Mouse (Mus musculus): ENCODE data around the gene Gcsh. TPM values are rescaled to one million over a fixed set of nuclear protein-coding genes. Genes with fewer than 3 reads are reported as not detected.

Gcsh gene
- total and polyA plus RNA-seq, 3 experiments = 31.5 to 91.7 (median 66.4) TPM

DNA sequence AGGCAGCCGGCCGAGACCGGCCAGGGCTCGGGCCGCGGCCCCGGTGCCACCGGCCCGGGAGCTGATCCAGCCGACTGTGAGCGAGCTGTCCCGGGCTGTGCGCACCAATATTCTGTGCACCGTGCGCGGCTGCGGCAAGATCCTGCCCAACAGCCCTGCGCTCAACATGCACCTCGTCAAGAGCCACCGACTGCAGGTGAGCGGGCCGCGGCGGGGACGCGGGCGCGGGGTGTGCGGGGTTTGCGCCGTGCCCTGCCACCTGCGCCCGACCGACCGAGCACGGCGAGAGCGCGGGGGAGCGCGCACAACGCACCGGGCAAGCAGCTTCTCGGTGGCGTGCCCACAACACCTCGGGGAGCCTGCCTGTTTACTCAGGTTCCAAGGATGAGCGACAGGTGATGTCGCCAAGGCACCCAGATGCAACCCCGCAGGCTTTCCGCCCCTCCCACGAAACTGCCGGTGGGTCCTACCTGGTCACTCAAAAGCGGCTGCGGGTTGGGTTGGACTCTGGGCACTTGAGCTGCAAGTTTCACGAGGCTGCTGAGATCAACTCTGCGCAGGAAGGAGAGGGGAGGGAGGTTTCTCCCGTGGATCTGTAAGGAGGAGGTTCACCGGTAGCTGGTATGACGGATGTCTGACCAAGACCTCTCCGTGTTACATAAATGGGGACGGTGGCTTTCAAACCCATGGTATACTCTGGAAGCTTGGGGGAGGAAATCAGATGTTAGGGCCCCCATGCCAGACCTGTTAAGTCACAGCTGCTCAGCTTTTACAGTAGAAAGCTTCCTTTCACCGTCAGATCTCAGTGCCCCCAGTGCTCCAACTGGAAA is 49.6 kb downstream of the Gcsh start:
- peaks cover 11 to 36% of the 10 kb centered on the region in 2 experiments for H3K4me1 ChIP-seq (ENCODE audit: control insufficient read depth in 1 of 2, insufficient read depth in 2 of 2)
- H3K27ac ChIP-seq (ENCODE audit: insufficient read depth, low read depth) = peak overlapping the region; percentile 92

GRCm38 (mm10) chr8:116943161-116943554 is 50.2 kb downstream of the Gcsh start, which contains the start of gene Atmin:
Gene Atmin (plus strand): TSS chr8:116943393.
- peak within 1 kb of the TSS; percentile 69 to 98 (median 98) for H3K4me3 ChIP-seq (replicated peaks in 1 of 3; ENCODE audit: low read depth in 2 of 3, low read length in 2 of 3, poor library complexity in 1 of 3)
- peak within 1 kb of the TSS; percentile 98 for H3K4me2 ChIP-seq (ENCODE audit: insufficient read depth, low read depth, poor library complexity, severe bottlenecking)
- in situ Hi-C loops (cut with MboI; ENCODE audit: low pct_ligation_motif_present, low pct_unique_long_range_greater_than_20kb, low sequenced_read_pairs) = no loop called here
- dilution Hi-C loops (cut with MboI; ENCODE audit: extremely low pct_ligation_motif_present, extremely low pct_unique_long_range_greater_than_20kb, low sequenced_read_pairs) = no loop called here
- peaks cover 11 to 30% of the 10 kb centered on the region in 2 experiments for H3K4me1 ChIP-seq (ENCODE audit: control insufficient read depth in 1 of 2, insufficient read depth in 2 of 2)
- peaks cover 16 to 42% of the 10 kb centered on the region in 2 experiments for H3K36me3 ChIP-seq (replicated peaks in 1 of 2; ENCODE audit: control insufficient read depth in 1 of 2, insufficient read depth in 1 of 2, low read length in 1 of 2)
- peak; percentile 75 for DNase-seq (ENCODE audit: extremely low read depth)
- H3K79me2 ChIP-seq (replicated peaks; ENCODE audit: control insufficient read depth, extremely low read depth, insufficient read depth, poor library complexity, severe bottlenecking) = peaks cover 35% of the 10 kb centered on the region
- H3K9me3 ChIP-seq (replicated peaks; ENCODE audit: low read length) = no peaks in the 10 kb centered on the region
- peak within 1 kb of the TSS; percentile 92 for H3K27ac ChIP-seq (ENCODE audit: insufficient read depth, low read depth)
- H3K27me3 ChIP-seq (replicated peaks) = no peaks in the 10 kb centered on the region
- peak within 1 kb of the TSS; percentile 79 for H3K9ac ChIP-seq (ENCODE audit: insufficient read depth, low read depth)
- no peak for TF ChIP-seq ZKSCAN1 (IDR thresholded peaks at IDR 0.05; ENCODE audit: borderline replicate concordance, low read depth, low read length)
- TF ChIP-seq RAD21 (IDR thresholded peaks at IDR 0.05; ENCODE audit: low read depth, low read length) = peak; percentile 42
- peak; percentile 27; the same call in 1 of the 2 replicates for TF ChIP-seq MEF2A (IDR thresholded peaks at IDR 0.05; ENCODE audit: borderline replicate concordance, low read depth, low read length)
- peak in 1 of 2 experiments; percentile 86; a peak in 2 of 4 replicates for TF ChIP-seq CTCF (conservative IDR thresholded peaks at IDR 0.05 in 1 of 2, IDR thresholded peaks at IDR 0.05 in 1 of 2; ENCODE audit: low read depth in 2 of 2, low read length in 2 of 2)
- TF ChIP-seq POLR2A (IDR thresholded peaks at IDR 0.05; ENCODE audit: low read depth, low read length) = peak; percentile 58; the same call in 1 of the 2 replicates
- no peak for TF ChIP-seq MAX (IDR thresholded peaks at IDR 0.05; ENCODE audit: low read length)
- TF ChIP-seq CHD1 (IDR thresholded peaks at IDR 0.05; ENCODE audit: low read depth, low read length) = no peak
- TF ChIP-seq RCOR1 (conservative IDR thresholded peaks at IDR 0.05; ENCODE audit: low read depth, low read length) = no peak
- no peak for TF ChIP-seq UBTF (IDR thresholded peaks at IDR 0.05; ENCODE audit: low read depth, low read length)
- no peak for TF ChIP-seq ZC3H11A (IDR thresholded peaks at IDR 0.05; ENCODE audit: low read depth, low read length)
- TF ChIP-seq BHLHE40 (IDR thresholded peaks at IDR 0.05; ENCODE audit: low read depth, low read length) = 0 out of 2 replicates have a peak, but pooled peaks have one; percentile 26
- no peak for TF ChIP-seq POLR2AphosphoS2 (IDR thresholded peaks at IDR 0.05; ENCODE audit: low read depth, low read length)
- peak; percentile 60; the same call in 1 of the 2 replicates for TF ChIP-seq KAT2A (IDR thresholded peaks at IDR 0.05; ENCODE audit: insufficient replicate concordance, low read length)
- peak; percentile 87 for TF ChIP-seq ELF1 (IDR thresholded peaks at IDR 0.05; ENCODE audit: low read depth, low read length)
- TF ChIP-seq ZMIZ1 (IDR thresholded peaks at IDR 0.05; ENCODE audit: low read depth, low read length) = 0 out of 2 replicates have a peak, but pooled peaks have one; percentile 34
- no peak for TF ChIP-seq JUND (conservative IDR thresholded peaks at IDR 0.05; ENCODE audit: low read depth, low read length)
- TF ChIP-seq USF1 (IDR thresholded peaks at IDR 0.05; ENCODE audit: low read depth, low read length) = no peak
- peak; percentile 66 for TF ChIP-seq TCF12 (IDR thresholded peaks at IDR 0.05; ENCODE audit: low read depth, low read length)
- TF ChIP-seq MAFK (IDR thresholded peaks at IDR 0.05; ENCODE audit: insufficient replicate concordance, low read length) = no peak
- peak; percentile 42; the same call in 1 of the 2 replicates for TF ChIP-seq IRF4 (IDR thresholded peaks at IDR 0.05; ENCODE audit: low read depth, low read length)
- TF ChIP-seq MYC (IDR thresholded peaks at IDR 0.05; ENCODE audit: low read depth, low read length) = peak; percentile 38; the same call in 1 of the 2 replicates
- TF ChIP-seq MAZ (IDR thresholded peaks at IDR 0.05; ENCODE audit: low read depth, low read length) = 0 out of 2 replicates have a peak, but pooled peaks have one; percentile 33
- peak; percentile 72 for TF ChIP-seq MXI1 (IDR thresholded peaks at IDR 0.05; ENCODE audit: low read depth, low read length)
- peak; percentile 79; the same call in 1 of the 2 replicates for TF ChIP-seq SIN3A (IDR thresholded peaks at IDR 0.05; ENCODE audit: low read length)

More for the DNA sequence above, 49.6 kb downstream of the Gcsh start:
- TF ChIP-seq SMC3 (IDR thresholded peaks at IDR 0.05; ENCODE audit: low read depth, low read length) = no peak
- no peak for TF ChIP-seq ZNF384 (IDR thresholded peaks at IDR 0.05; ENCODE audit: low read depth, low read length)
- TF ChIP-seq MAZ (IDR thresholded peaks at IDR 0.05; ENCODE audit: low read depth, low read length) = 0 out of 2 replicates have a peak, but pooled peaks have one; percentile 42
- TF ChIP-seq ZMIZ1 (IDR thresholded peaks at IDR 0.05; ENCODE audit: low read depth, low read length) = no peak
- no peak for TF ChIP-seq RCOR1 (conservative IDR thresholded peaks at IDR 0.05; ENCODE audit: low read depth, low read length)
- no peak for TF ChIP-seq GABPA (IDR thresholded peaks at IDR 0.05; ENCODE audit: insufficient replicate concordance, low read depth, low read length)
- 0 out of 2 replicates have a peak, but pooled peaks have one; percentile 27 for TF ChIP-seq MAFK (IDR thresholded peaks at IDR 0.05; ENCODE audit: insufficient replicate concordance, low read length)
- no peak for TF ChIP-seq IRF4 (IDR thresholded peaks at IDR 0.05; ENCODE audit: low read depth, low read length)
- TF ChIP-seq ELF1 (IDR thresholded peaks at IDR 0.05; ENCODE audit: low read depth, low read length) = no peak
- no peak for TF ChIP-seq E2F4 (IDR thresholded peaks at IDR 0.05; ENCODE audit: insufficient replicate concordance, low read depth, low read length)
- TF ChIP-seq SIN3A (IDR thresholded peaks at IDR 0.05; ENCODE audit: low read length) = peak; percentile 75; the same call in 1 of the 2 replicates
- peak; percentile 35; the same call in 1 of the 2 replicates for TF ChIP-seq CHD2 (IDR thresholded peaks at IDR 0.05; ENCODE audit: low read length)
- 0 out of 2 replicates have a peak, but pooled peaks have one; percentile 29 for TF ChIP-seq UBTF (IDR thresholded peaks at IDR 0.05; ENCODE audit: low read depth, low read length)
- TF ChIP-seq BHLHE40 (IDR thresholded peaks at IDR 0.05; ENCODE audit: low read depth, low read length) = peak; percentile 30; the same call in 1 of the 2 replicates
- dilution Hi-C loops (cut with MboI; ENCODE audit: extremely low pct_ligation_motif_present, extremely low pct_unique_long_range_greater_than_20kb, low sequenced_read_pairs) (no loop called here), in situ Hi-C loops (cut with MboI; ENCODE audit: low pct_ligation_motif_present, low pct_unique_long_range_greater_than_20kb, low sequenced_read_pairs) (no loop called here)
- H3K4me3 ChIP-seq (replicated peaks in 1 of 3; ENCODE audit: low read depth in 2 of 3, low read length in 2 of 3, poor library complexity in 1 of 3) = peak overlapping the region; percentile 69 to 98 (median 98)
- peak overlapping the region; percentile 79 for H3K9ac ChIP-seq (ENCODE audit: insufficient read depth, low read depth)
- peaks cover 10 to 37% of the 10 kb centered on the region in 2 experiments for H3K36me3 ChIP-seq (replicated peaks in 1 of 2; ENCODE audit: control insufficient read depth in 1 of 2, insufficient read depth in 1 of 2, low read length in 1 of 2)
- DNase-seq (ENCODE audit: extremely low read depth) = peak; percentile 58
- H3K9me3 ChIP-seq (replicated peaks; ENCODE audit: low read length) = no peaks in the 10 kb centered on the region
- peak overlapping the region; percentile 98 for H3K4me2 ChIP-seq (ENCODE audit: insufficient read depth, low read depth, poor library complexity, severe bottlenecking)
- H3K27me3 ChIP-seq (replicated peaks) = no peaks in the 10 kb centered on the region
- H3K79me2 ChIP-seq (replicated peaks; ENCODE audit: control insufficient read depth, extremely low read depth, insufficient read depth, poor library complexity, severe bottlenecking) = peaks cover 40% of the 10 kb centered on the region
